Mouse (Mus musculus): Measurements from ENCODE around the gene Dus4l.
"Not testable (repeated sequence)": the region's sequence is repeated elsewhere in the genome, so short reads cannot be mapped to it uniquely, and the experiment has no call there.

- TF ChIP-seq CTCF (IDR thresholded peaks at IDR 0.05; ENCODE audit: control insufficient read depth, insufficient read depth, low read length); POLR2A (IDR thresholded peaks at IDR 0.05; ENCODE audit: borderline replicate concordance, control insufficient read depth, low read depth, low read length): not testable (repeated sequence)
Measured at GRCm38 (mm10) chr12:31628396-31628795, 26.2 kb downstream of the Dus4l start.

Measured in bone marrow, adult 2 months (tissue).